Mouse (Mus musculus) midbrain, embryonic 11.5 days (tissue): Measurements from ENCODE around the gene Os9. TPM values are rescaled to one million over a fixed set of nuclear protein-coding genes. Genes with fewer than 3 reads are reported as not detected.
A peak's percentile ranks its signal among the peaks of the same experiment; 100 is the strongest.

ENCODE experiments used
- ATAC-seq: fragments of 200-750 bp; cut with Nextera tagmentation; 2 replicates; pipeline ENCODE4 v1.8.0; 2017; ENCODE audit warnings: moderate TSS enrichment, moderate library complexity; ENCODE audit not compliant: low FRiP score
- DNase-seq: peaks from one replicate; pipeline ENCODE4 v3.0.0; 2015; ENCODE audit warnings: low spot score; ENCODE audit errors: missing footprints
- H3K27ac ChIP-seq: fragments of 300-500 bp; sonication (generic); 2 replicates; pipeline ENCODE4 v1.5.1; 2014; ENCODE audit warnings: low read depth, low read length
- H3K27me3 ChIP-seq: fragments of 300-500 bp; sonication (generic); 2 replicates; pipeline ENCODE4 v1.6.1; 2014; ENCODE audit warnings: mild to moderate bottlenecking, low read length, moderate library complexity, mixed read lengths; ENCODE audit not compliant: control insufficient read depth, insufficient read depth
- H3K36me3 ChIP-seq: fragments of 300-500 bp; sonication (generic); 2 replicates; pipeline ENCODE4 v1.6.1; 2014; ENCODE audit warnings: mild to moderate bottlenecking, low read length, moderate library complexity, mixed read lengths; ENCODE audit not compliant: control insufficient read depth, insufficient read depth
- H3K4me1 ChIP-seq: fragments of 300-500 bp; sonication (generic); 2 replicates; pipeline ENCODE4 v1.6.1; 2014; ENCODE audit warnings: low read length; ENCODE audit not compliant: control insufficient read depth, insufficient read depth
- H3K4me2 ChIP-seq: fragments of 300-500 bp; sonication (generic); 2 replicates; pipeline ENCODE4 v1.6.1; 2014; ENCODE audit warnings: mild to moderate bottlenecking, moderate library complexity
- H3K4me3 ChIP-seq: fragments of 300-500 bp; sonication (generic); 2 replicates; pipeline ENCODE4 v1.5.1; 2014; ENCODE audit warnings: low read depth, low read length
- H3K9ac ChIP-seq: fragments of 300-500 bp; sonication (generic); 2 replicates; pipeline ENCODE4 v1.6.1; 2014; ENCODE audit warnings: low read length
- H3K9me3 ChIP-seq: fragments of 300-500 bp; sonication (generic); 2 replicates; pipeline ENCODE4 v1.6.1; 2016; ENCODE audit warnings: low read length; ENCODE audit not compliant: control insufficient read depth
- WGBS: fragments of 180-500 bp; shearing (Covaris S2); extraction: QIAGEN DNeasy Blood & Tissue Kit; methylation state at CpG from one replicate; pipeline ENCODE4 v1.1.7; 2014; 5-methylcytosine and 5-hydroxymethylcytosine counted together
- polyA plus RNA-seq: library from polyadenylated mRNA; unstranded; fragments of >200 nt; fragmentation: Nextera tagmentation; extraction: Ambion mirVana; gene quantifications from 2 replicates; pipeline ENCODE4 v1.2.1, GENCODE M21; 2014

Os9 gene
- polyA plus RNA-seq, 1 experiment from 2014 or later, result 49.7 TPM

DNA sequence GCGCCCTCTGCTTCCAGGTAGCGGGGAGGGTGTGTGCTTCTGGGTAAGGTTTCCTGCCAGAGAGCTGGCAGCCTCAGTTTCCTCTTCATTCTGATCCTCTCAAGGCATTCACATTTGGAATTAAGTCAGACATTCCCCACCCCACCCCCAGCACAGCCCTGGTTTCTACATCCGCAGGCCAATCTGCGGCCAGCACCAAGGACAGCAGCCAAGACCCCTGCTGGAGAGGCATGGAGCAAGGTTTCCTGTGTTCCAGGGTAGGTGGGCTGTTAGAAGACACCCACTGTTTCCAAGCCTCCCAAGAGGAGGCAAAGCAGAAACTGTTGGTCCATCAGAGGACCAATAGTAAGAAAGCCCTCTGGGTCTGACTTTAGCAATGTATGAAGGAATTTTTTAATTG lies 66.3 kb downstream of the Os9 start:
- no peak overlapping the region for H3K27ac ChIP-seq
- peaks cover 12% of the 10 kb centered on the region for H3K4me1 ChIP-seq
- no peak overlapping the region for H3K9ac ChIP-seq
- H3K4me2 ChIP-seq, result no peak overlapping the region
- whole genome bisulfite sequencing, result 73% methylated on average over 4 of the region's 4 CpGs
- H3K27me3 ChIP-seq, result peaks cover 18% of the 10 kb centered on the region
- peaks cover 13% of the 10 kb centered on the region; the same call in 1 of the 2 replicates for H3K36me3 ChIP-seq
- no peak for DNase-seq
- ATAC-seq, result no peak
- no peaks in the 10 kb centered on the region for H3K9me3 ChIP-seq
- H3K4me3 ChIP-seq, result no peak overlapping the region

DNA sequence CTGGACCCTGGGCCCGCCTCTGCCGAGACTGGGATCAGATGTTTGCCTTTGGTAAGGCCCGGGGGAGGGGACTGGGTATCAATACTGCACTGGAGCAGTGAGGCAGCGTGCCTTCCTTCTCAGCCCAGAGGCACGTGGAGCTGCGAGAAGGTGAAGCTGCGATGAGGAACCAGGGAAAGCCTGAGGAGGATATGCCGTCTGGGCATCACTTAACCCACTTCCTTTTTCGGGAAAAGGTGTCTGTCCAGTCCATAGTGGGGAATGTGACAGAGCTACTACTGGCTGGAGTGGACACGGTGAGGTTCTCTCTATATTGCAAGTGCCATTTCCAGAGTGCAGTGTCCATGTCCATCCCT lies 70.8 kb downstream of the Os9 start:
- 22% methylated on average over 10 of the region's 10 CpGs for WGBS
- no peak overlapping the region for H3K4me3 ChIP-seq
- no peaks in the 10 kb centered on the region for H3K9me3 ChIP-seq
- peaks cover 7% of the 10 kb centered on the region for H3K4me1 ChIP-seq
- no peak for DNase-seq
- H3K27me3 ChIP-seq, result peaks cover 39% of the 10 kb centered on the region
- H3K27ac ChIP-seq, result no peak overlapping the region
- no peak overlapping the region for H3K4me2 ChIP-seq
- 0 out of 2 replicates have a peak, but pooled peaks cover 2% of the 10 kb centered on the region for H3K36me3 ChIP-seq
- ATAC-seq, result no peak
- H3K9ac ChIP-seq, result no peak overlapping the region

DNA sequence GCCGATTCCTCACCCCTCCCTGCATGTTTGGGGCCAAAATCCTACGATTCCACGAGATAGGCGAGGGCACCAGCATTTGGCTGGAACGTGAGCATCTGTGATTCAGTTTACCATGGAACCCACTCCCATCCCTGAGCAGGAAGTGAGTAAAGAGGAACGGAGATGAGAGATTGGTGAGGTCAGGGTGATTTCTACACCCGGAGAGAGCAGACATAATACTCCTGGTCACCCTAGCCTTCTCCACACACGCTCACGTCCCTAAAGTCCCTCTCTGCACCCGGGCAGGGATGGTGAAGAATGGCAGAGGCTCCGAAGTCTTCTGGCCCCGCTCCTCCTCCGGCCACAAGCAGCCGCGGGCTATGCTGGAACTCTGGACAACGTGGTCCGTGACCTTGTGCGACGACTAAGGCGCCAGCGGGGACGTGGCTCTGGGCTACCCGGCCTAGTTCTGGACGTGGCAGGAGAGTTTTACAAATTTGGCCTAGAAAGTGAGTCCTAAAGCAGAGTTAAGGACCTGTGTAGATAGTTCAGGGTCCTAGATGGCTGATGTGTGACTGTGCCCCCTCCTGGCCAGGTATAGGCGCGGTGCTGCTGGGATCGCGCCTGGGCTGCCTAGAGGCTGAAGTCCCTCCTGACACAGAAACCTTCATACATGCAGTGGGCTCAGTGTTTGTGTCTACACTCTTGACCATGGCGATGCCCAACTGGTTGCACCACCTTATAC lies 71.4 kb downstream of the Os9 start:
- H3K27me3 ChIP-seq, result peaks cover 39% of the 10 kb centered on the region
- DNase-seq (no peak), ATAC-seq (no peak; the same call in 1 of the 2 replicates)
- H3K4me1 ChIP-seq, result peaks cover 7% of the 10 kb centered on the region
- H3K4me3 ChIP-seq, result peak overlapping the region; percentile 0
- H3K4me2 ChIP-seq, result no peak overlapping the region; the same call in 1 of the 2 replicates
- 4% methylated on average over 29 of the region's 29 CpGs for WGBS
- no peak overlapping the region for H3K9ac ChIP-seq
- 0 out of 2 replicates have a peak, but pooled peaks cover 2% of the 10 kb centered on the region for H3K36me3 ChIP-seq
- no peak overlapping the region for H3K27ac ChIP-seq
- H3K9me3 ChIP-seq, result no peaks in the 10 kb centered on the region

DNA sequence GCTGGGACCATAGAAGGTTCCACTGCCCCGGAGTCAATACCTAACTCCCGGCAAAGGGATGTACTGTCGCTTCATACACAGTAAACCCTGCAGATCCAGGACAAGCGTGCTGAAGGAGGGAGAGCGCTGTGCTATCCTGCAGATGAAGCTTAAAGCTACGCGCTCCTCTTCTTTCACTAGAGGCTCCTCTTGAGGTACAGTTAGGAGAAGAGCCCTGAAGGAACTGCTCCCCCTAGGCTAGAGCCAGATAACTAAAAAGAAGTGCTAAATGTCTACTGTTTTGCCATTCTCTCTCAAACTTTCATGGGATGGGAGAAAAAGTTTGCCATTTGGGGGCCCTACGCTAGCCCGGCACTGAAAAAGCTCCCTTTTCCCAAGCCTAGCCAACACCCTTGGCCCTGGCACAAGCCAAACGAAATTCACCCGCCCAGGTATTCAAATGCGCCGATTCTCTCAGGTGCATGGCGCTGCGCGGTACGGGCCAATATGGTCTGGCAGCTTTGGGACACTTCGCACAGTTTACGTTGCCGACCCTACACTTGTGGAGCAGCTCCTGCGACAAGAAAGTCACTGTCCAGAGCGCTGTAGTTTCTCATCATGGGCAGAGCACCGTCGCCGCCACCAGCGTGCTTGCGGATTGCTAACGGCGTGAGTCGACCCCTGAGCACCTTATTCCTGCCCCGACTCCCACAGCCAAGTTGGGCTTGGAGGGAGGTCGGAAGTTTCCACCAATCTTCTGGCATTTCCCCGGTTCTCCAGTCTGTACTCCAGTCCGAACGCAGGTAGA lies 72.1 kb downstream of the Os9 start:
- no peak for ATAC-seq
- no peak for DNase-seq
- Histone ChIP-seq H3K9ac (no peak overlapping the region), H3K4me3 (peak overlapping the region; percentile 0), H3K27me3 (peaks cover 39% of the 10 kb centered on the region), H3K4me1 (peaks cover 7% of the 10 kb centered on the region), H3K27ac (no peak overlapping the region), H3K4me2 (no peak overlapping the region; the same call in 1 of the 2 replicates), H3K9me3 (no peaks in the 10 kb centered on the region), H3K36me3 (no peaks in the 10 kb centered on the region)
- 3% methylated on average over 35 of the region's 35 CpGs for WGBS

DNA sequence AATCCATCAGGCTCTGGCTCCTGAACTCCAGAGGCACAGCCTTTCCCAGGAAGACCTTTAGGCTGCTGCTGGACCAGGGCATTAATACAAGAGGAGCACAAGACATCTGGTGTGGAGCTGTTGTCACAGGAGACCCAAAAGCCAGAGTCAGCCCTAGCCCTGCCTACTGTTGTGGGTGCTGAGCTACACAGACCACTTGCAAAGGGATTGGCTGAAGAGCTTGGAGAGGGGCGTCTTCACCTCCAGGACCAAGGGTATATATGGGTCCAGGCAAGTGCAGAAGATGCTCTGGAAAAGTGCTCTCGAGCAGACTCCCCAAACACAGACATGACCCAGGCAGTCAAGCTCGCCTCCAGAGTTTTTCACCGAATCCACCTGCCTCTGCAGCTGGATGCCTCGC lies 73.0 kb downstream of the Os9 start, which contains the start of gene Cyp27b1:
TSS of gene Cyp27b1 (plus strand) at position 297 of the 400 bp plus-strand sequence.
- Histone ChIP-seq H3K27ac (no peak within 1 kb of the TSS), H3K9me3 (no peaks in the 10 kb centered on the region), H3K36me3 (no peaks in the 10 kb centered on the region), H3K27me3 (peaks cover 39% of the 10 kb centered on the region), H3K4me3 (peak within 1 kb of the TSS; percentile 0; the same call in 1 of the 2 replicates), H3K4me1 (peaks cover 7% of the 10 kb centered on the region), H3K9ac (no peak within 1 kb of the TSS), H3K4me2 (no peak within 1 kb of the TSS; the same call in 1 of the 2 replicates)
- ATAC-seq, result no peak
- DNase-seq, result no peak
- WGBS, result 29% methylated on average over 5 of the region's 5 CpGs

Other genes with a start within 250 kb of the Os9 start
- 15.9 and 17.8 TPM in 2 replicates for gene Atp23, start 219.8 kb downstream of the Os9 start, polyA plus RNA-seq
- 40.6 and 42.8 TPM in 2 replicates for gene Ctdsp2, start 142.4 kb downstream of the Os9 start, polyA plus RNA-seq
- gene Avil, start 120.4 kb downstream of the Os9 start, polyA plus RNA-seq, result 1.1 and 1.6 TPM in 2 replicates
- 80.7 and 86.0 TPM in 2 replicates for gene Tsfm, start 90.3 kb downstream of the Os9 start, polyA plus RNA-seq
- 36.5 and 37.4 TPM in 2 replicates for gene Mettl1, start 79.7 kb downstream of the Os9 start, polyA plus RNA-seq
- gene Eef1akmt3, start 79.6 kb downstream of the Os9 start, polyA plus RNA-seq, result 0.06 and 0.11 TPM in 2 replicates
- not detected in 2 replicates for gene Cyp27b1, start 72.9 kb downstream of the Os9 start, polyA plus RNA-seq
- gene March9, start 60.9 kb downstream of the Os9 start, polyA plus RNA-seq, result 3.2 and 3.7 TPM in 2 replicates
- 2,818 and 2,848 TPM in 2 replicates for gene Cdk4, start 57.6 kb downstream of the Os9 start, polyA plus RNA-seq
- gene Tspan31, start 50.9 kb downstream of the Os9 start, polyA plus RNA-seq, result 98.6 and 117 TPM in 2 replicates
- gene Agap2, start 45.8 kb downstream of the Os9 start, polyA plus RNA-seq, result 0.66 and 0.89 TPM in 2 replicates
- 8.1 and 9.4 TPM in 2 replicates for gene B4galnt1, start 44.1 kb upstream of the Os9 start, polyA plus RNA-seq
- gene Slc26a10, start 59.5 kb upstream of the Os9 start, polyA plus RNA-seq, result 0.51 and 0.58 TPM in 2 replicates
- gene Arhgef25, start 69.0 kb upstream of the Os9 start, polyA plus RNA-seq, result 25.8 and 28.2 TPM in 2 replicates
- 130 and 138 TPM in 2 replicates for gene Dtx3, start 74.6 kb upstream of the Os9 start, polyA plus RNA-seq
- 10.3 and 11.4 TPM in 2 replicates for gene Pip4k2c, start 90.5 kb upstream of the Os9 start, polyA plus RNA-seq
- 26.3 and 31.1 TPM in 2 replicates for gene Kif5a, start 142.2 kb upstream of the Os9 start, polyA plus RNA-seq
- gene Dctn2, start 145.2 kb upstream of the Os9 start, polyA plus RNA-seq, result 196 and 206 TPM in 2 replicates
- gene Mbd6, start 167.9 kb upstream of the Os9 start, polyA plus RNA-seq, result 12.3 and 16.3 TPM in 2 replicates
- 185 and 187 TPM in 2 replicates for gene Mars, start 190.7 kb upstream of the Os9 start, polyA plus RNA-seq
- 1.1 and 1.4 TPM in 2 replicates for gene Arhgap9, start 200.8 kb upstream of the Os9 start, polyA plus RNA-seq
- gene Gli1, start 220.8 kb upstream of the Os9 start, polyA plus RNA-seq, result 3.1 and 4.1 TPM in 2 replicates
- gene Inhbe, start 233.3 kb upstream of the Os9 start, polyA plus RNA-seq, result not detected in 2 replicates
- not detected in 2 replicates for gene Inhbc, start 249.3 kb upstream of the Os9 start, polyA plus RNA-seq